Comparison of ENCODE assay signal across 17 mouse cellular contexts in the genomic region with DNA sequence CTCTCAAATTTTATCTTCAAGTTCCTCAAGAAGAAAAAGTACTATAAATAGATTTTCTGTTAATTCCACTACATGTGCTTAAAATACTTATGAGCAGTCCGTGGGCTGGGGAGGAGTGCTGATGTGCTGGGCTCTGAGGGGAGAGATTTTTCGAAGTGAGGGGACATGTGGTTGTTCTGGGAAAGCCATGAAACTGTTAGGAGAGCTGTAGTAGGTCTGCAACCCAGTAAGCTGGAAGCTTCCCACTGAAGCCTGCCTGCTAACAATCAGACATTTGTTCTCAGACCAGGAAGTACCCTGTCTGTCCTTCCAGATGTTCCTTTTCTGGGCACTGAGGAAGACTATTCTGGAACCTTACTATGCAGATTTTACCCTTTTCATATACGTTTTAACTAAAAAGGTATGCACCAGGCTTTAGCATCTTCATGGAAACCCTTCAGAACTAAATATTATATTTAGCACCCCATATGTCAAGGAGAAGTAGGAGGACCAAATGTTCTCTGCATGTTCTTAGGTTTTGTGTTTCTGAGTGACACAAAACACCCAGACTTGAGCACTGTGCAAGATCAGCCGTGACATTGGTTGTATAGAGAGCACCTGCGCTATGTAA.
A peak's percentile ranks its signal among the peaks of the same experiment; 100 is the strongest.
DNase-seq lines count a peak whose midpoint lies in the region.
"Had no signal": no experiment of that assay in that cellular context is flagged by ENCODE, and none has a peak within 500 bp of the region (broad histone marks: within the 10 kb centered on the region; RNA-seq: fewer than 3 reads in every experiment).

No protein-coding gene starts in this region.

- peak; percentile 25 to 40 for DNase-seq in right cerebral cortex, adult 2 months (ENCODE audit: low spot score in 2 of 2)
- DNase-seq in right cerebral cortex, postnatal 4 days = no peak
- DNase-seq in left cerebral cortex, adult 18-20 months (ENCODE audit: low spot score in 2 of 2) = peak; percentile 9 to 38
- peak; percentile 53 to 58 for DNase-seq in left cerebral cortex, postnatal 36 days (ENCODE audit: low spot score in 2 of 2)
- no peak for DNase-seq in testis, postnatal 14 days (ENCODE audit: low spot score)
- no peak for DNase-seq in kidney, postnatal 36 days
- no peak for DNase-seq in adrenal gland, adult (ENCODE audit: inconsistent age in 2 of 2, low spot score in 1 of 2)
- DNase-seq: adrenal gland, postnatal 14 days; cerebellum, adult 8-10 months; forebrain, postnatal 0 days; kidney, adult 9 months; kidney, postnatal 25 days; liver; lung, postnatal 36 days; spleen, adult 18-20 months; thymus, adult 18-20 months; thymus, postnatal 36 days had no signal

- intact Hi-C loops in left cerebral cortex, postnatal 36 days (cut with DNase I) = no loop called here

Comparison
In these comparisons a context has a peak if more than half of its experiments do, and no peak if none do; other contexts are left out.
1. DNase-seq: peak in right cerebral cortex, adult 2 months (2 of 2), left cerebral cortex, adult 18-20 months (2 of 2) and left cerebral cortex, postnatal 36 days (2 of 2); none in right cerebral cortex, postnatal 4 days (single experiment), testis, postnatal 14 days (single experiment), kidney, postnatal 36 days (0 of 2) and adrenal gland, adult (0 of 2).